Mouse (Mus musculus) myocyte (in vitro differentiated cells): ENCODE measurements around the gene Tmed5. TPM values are rescaled to one million over a fixed set of nuclear protein-coding genes. Genes with fewer than 3 reads are reported as not detected.

ENCODE experiments used
- H3K27me3 ChIP-seq: one replicate; pipeline ENCODE4 v1.6.1; 2011; ENCODE audit not compliant: control insufficient read depth, insufficient read depth, insufficient read length
- H3K36me3 ChIP-seq: one replicate; pipeline ENCODE4 v1.6.1; 2011; ENCODE audit not compliant: control insufficient read depth, insufficient read depth
- H3K4me2 ChIP-seq: one replicate; pipeline ENCODE4 v1.6.1; 2011; ENCODE audit warnings: low read depth, control low read depth
- H3K4me3 ChIP-seq: one replicate; pipeline ENCODE4 v1.5.1; 2011; ENCODE audit warnings: mild to moderate bottlenecking, control low read depth, moderate library complexity
- H3K79me2 ChIP-seq: one replicate; pipeline ENCODE4 v1.6.1; 2011; ENCODE audit not compliant: control insufficient read depth, insufficient read depth
- H3ac ChIP-seq: one replicate; pipeline ENCODE4 v1.6.1; 2011; ENCODE audit not compliant: control insufficient read depth, insufficient read length
- CEBPB ChIP-seq: IDR thresholded peaks from 2 replicates; pipeline ENCODE4 v1.6.1; 2011; ENCODE audit warnings: mild to moderate bottlenecking, moderate library complexity; ENCODE audit not compliant: poor library complexity, insufficient read depth, severe bottlenecking
- E2F4 ChIP-seq: IDR thresholded peaks from one replicate; pipeline ENCODE4 v1.6.1; 2011; ENCODE audit warnings: mild to moderate bottlenecking, control low read depth, moderate library complexity; ENCODE audit not compliant: insufficient read depth
- MAX ChIP-seq: IDR thresholded peaks from one replicate; pipeline ENCODE4 v1.6.1; 2011; ENCODE audit warnings: low read depth, mild to moderate bottlenecking, control low read depth
- MYOD1 ChIP-seq, 3 experiments: IDR thresholded peaks; one replicate each; pipeline ENCODE4 v1.6.1; 2011; ENCODE audit warnings: control low read depth in 2 of 3, low read depth in 2 of 3, mild to moderate bottlenecking in 2 of 3, moderate library complexity in 1 of 3; ENCODE audit not compliant: insufficient read length in 2 of 3, control insufficient read depth in 1 of 3
- MYOG ChIP-seq, 3 experiments: IDR thresholded peaks; one replicate each; pipeline ENCODE4 v1.6.1; 2011; ENCODE audit warnings: control low read depth in 2 of 3, low read depth in 2 of 3, mild to moderate bottlenecking in 2 of 3; ENCODE audit not compliant: insufficient read length in 2 of 3, control insufficient read depth in 1 of 3, insufficient read depth in 1 of 3
- POLR2A ChIP-seq: IDR thresholded peaks from one replicate; pipeline ENCODE4 v1.6.1; 2011; ENCODE audit warnings: low read depth, mild to moderate bottlenecking, control low read depth, moderate library complexity; ENCODE audit not compliant: insufficient read length
- POLR2AphosphoS2 ChIP-seq: IDR thresholded peaks from one replicate; pipeline ENCODE4 v1.6.1; 2011; ENCODE audit warnings: low read depth, control low read depth; ENCODE audit not compliant: insufficient read length
- REST ChIP-seq: IDR thresholded peaks from one replicate; pipeline ENCODE4 v1.6.1; 2011; ENCODE audit warnings: mild to moderate bottlenecking, control low read depth, moderate library complexity; ENCODE audit not compliant: insufficient read depth, insufficient read length
- SRF ChIP-seq: IDR thresholded peaks from one replicate; pipeline ENCODE4 v1.6.1; 2011; ENCODE audit warnings: low read depth; ENCODE audit not compliant: control insufficient read depth, insufficient read length
- TCF12 ChIP-seq: IDR thresholded peaks from one replicate; pipeline ENCODE4 v1.6.1; 2011; ENCODE audit warnings: mild to moderate bottlenecking, control low read depth; ENCODE audit not compliant: poor library complexity, insufficient read depth, severe bottlenecking
- TCF3 ChIP-seq: IDR thresholded peaks from one replicate; pipeline ENCODE4 v1.6.1; 2011; ENCODE audit warnings: low read depth, control low read depth; ENCODE audit not compliant: insufficient read length
- USF1 ChIP-seq: IDR thresholded peaks from one replicate; pipeline ENCODE4 v1.6.1; 2011; ENCODE audit warnings: low read depth, mild to moderate bottlenecking, control low read depth, moderate library complexity
- polyA plus RNA-seq: library from polyadenylated mRNA; unstranded; fragments of >200 nt; fragmentation: generic; extraction: Trizol; gene quantifications from one replicate; pipeline ENCODE4 v1.2.1, GENCODE M21; 2012; ENCODE audit warnings: missing spikeins

Tmed5 gene
- polyA plus RNA-seq, 1 experiment = 8.9 TPM

DNA sequence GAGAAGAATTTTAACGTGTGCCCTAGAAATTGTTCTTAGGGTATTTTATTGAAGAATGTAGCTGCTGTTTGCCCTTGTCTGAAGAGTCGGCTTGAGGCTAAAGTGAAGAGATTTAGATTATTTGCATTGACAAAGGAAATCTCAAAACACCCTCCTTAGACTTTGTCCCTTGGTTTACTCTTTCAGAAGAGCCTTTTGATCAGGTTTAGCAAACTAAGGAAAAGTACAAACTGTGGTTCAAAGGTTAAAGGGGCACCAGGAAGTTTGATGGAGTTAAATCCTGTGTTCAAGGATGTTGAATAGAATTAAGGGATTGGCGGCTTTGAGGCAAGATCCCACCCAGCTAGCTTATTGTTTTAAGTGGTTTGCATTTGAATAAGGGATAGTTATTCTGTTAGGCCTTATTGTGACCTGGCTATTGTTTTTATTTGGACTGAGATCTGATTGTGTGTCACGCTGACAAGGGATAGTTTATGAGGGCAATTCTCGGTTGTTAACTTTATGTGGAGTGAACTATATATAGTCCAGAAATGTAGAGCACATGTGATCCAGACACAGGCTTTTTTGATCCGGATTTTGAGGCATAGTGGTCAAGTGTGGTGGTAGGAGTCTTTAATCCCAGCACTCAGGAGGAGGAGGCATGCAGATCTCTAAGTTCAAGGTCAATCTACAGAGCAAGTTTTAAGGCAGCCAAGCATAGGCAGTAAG lies 55.4 kb downstream of the Tmed5 start:
- H3K79me2 ChIP-seq = peaks cover 83% of the 10 kb centered on the region
- peaks cover 25% of the 10 kb centered on the region for H3K36me3 ChIP-seq
- H3K4me2 ChIP-seq = no peak overlapping the region

GRCm38 (mm10) chr5:108076241-108076640 lies 56.2 kb downstream of the Tmed5 start:
- no peak overlapping the region for H3ac ChIP-seq
- H3K4me2 ChIP-seq = no peak overlapping the region
- peaks cover 86% of the 10 kb centered on the region for H3K79me2 ChIP-seq
- H3K27me3 ChIP-seq = no peaks in the 10 kb centered on the region
- no peak for TF ChIP-seq MYOG (IDR thresholded peaks at IDR 0.05; ENCODE audit: control insufficient read depth in 1 of 3, insufficient read depth in 1 of 3, insufficient read length in 2 of 3, low read depth in 2 of 3)
- no peak for TF ChIP-seq E2F4
- no peak for TF ChIP-seq USF1
- no peak for TF ChIP-seq MYOD1 (IDR thresholded peaks at IDR 0.05; ENCODE audit: control insufficient read depth in 1 of 3, insufficient read length in 2 of 3, low read depth in 2 of 3)
- no peak for TF ChIP-seq TCF3
- no peak for TF ChIP-seq TCF12
- no peak for TF ChIP-seq MAX
- no peak overlapping the region for H3K4me3 ChIP-seq
- peaks cover 25% of the 10 kb centered on the region for H3K36me3 ChIP-seq

More for the DNA sequence above, 55.4 kb downstream of the Tmed5 start:
- Histone ChIP-seq H3K4me3 (no peak overlapping the region), H3K27me3 (no peaks in the 10 kb centered on the region), H3ac (no peak overlapping the region)
- TF ChIP-seq USF1 (no peak), CEBPB (no peak), POLR2AphosphoS2 (no peak)

GRCm38 (mm10) chr5:108072301-108072700 lies 60.1 kb downstream of the Tmed5 start:
- TF ChIP-seq SRF (no peak), MYOG (IDR thresholded peaks at IDR 0.05; ENCODE audit: control insufficient read depth in 1 of 3, insufficient read depth in 1 of 3, insufficient read length in 2 of 3, low read depth in 2 of 3) (no peak), MYOD1 (IDR thresholded peaks at IDR 0.05; ENCODE audit: control insufficient read depth in 1 of 3, insufficient read length in 2 of 3, low read depth in 2 of 3) (no peak), REST (no peak), POLR2AphosphoS2 (no peak), TCF12 (no peak), USF1 (no peak), CEBPB (no peak), TCF3 (no peak), MAX (no peak), POLR2A (no peak), E2F4 (no peak)
- Histone ChIP-seq H3K79me2 (peaks cover 96% of the 10 kb centered on the region), H3K4me3 (no peak overlapping the region), H3K4me2 (no peak overlapping the region), H3ac (no peak overlapping the region), H3K36me3 (peaks cover 34% of the 10 kb centered on the region), H3K27me3 (no peaks in the 10 kb centered on the region)

DNA sequence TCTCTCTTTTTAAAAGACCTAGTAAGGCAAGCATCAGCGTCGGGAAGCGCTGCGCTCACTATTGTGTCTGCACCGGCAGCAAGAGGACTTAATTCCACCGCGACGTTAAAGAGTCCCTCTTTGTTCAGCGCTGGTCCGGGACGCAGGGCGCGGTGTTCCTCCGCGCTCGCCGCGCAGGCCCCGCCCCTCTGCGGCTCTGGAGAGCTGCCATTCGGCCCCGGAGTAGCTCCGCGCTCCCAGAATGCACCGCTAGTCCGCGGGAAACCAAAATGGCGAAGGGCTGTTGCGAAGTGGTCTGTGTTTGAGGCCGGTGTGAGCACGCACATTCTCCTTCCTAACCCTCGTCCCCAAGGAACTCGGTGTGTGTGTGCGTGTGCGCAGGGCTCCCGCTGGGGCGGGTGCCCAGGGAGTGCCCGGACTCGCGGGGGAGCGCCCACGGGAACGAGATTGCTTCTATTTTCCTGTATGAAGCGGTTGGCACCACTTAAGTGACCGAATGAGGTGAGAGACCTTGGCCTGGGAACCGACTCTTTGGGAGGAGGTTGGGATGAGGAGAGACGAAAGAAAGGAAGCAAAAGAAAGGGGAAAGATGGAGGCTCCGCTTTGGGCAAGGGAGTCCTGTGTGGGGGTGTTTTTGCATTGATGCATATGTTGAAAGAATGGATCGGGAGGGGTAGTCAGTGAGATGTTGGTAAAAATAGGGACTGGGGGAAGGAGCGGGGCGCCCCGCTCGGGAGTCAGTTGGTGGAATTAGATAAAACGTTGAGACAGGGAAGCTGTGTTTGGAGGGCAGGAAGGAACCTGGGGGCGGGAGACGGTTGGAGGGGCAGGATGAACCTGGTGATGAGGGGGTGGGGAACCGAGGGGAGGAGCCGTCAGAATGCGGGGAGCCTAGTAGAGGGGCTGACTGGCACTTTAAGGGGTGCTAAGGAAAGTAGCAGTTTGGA lies 66.7 kb downstream of the Tmed5 start, which contains the start of gene Mtf2:
Mtf2 (plus strand) TSS at position 210 of the 947 bp plus-strand sequence.
- H3K4me3 ChIP-seq = peak within 1 kb of the TSS; percentile 88

More for the DNA sequence above, 66.7 kb downstream of the Tmed5 start, which contains the start of gene Mtf2:
- peaks cover 52% of the 10 kb centered on the region for H3K79me2 ChIP-seq
- TF ChIP-seq E2F4 (peak; percentile 84), POLR2A (peak; percentile 95), MYOD1 (IDR thresholded peaks at IDR 0.05; ENCODE audit: control insufficient read depth in 1 of 3, insufficient read length in 2 of 3, low read depth in 2 of 3) (peak in 2 of 3 experiments; percentile 3 to 57), SRF (peak; percentile 53), TCF12 (no peak), REST (peak; percentile 53), MYOG (IDR thresholded peaks at IDR 0.05; ENCODE audit: control insufficient read depth in 1 of 3, insufficient read depth in 1 of 3, insufficient read length in 2 of 3, low read depth in 2 of 3) (peak in 2 of 3 experiments; percentile 53 to 63), TCF3 (no peak), POLR2AphosphoS2 (peak; percentile 98), MAX (no peak), CEBPB (no peak)
- peak within 1 kb of the TSS; percentile 45 for H3ac ChIP-seq
- H3K4me2 ChIP-seq = peak within 1 kb of the TSS; percentile 81
- peaks cover 13% of the 10 kb centered on the region for H3K36me3 ChIP-seq
- no peaks in the 10 kb centered on the region for H3K27me3 ChIP-seq
